Mouse (Mus musculus): ENCODE results near the gene Safb. TPM values are rescaled to one million over a fixed set of nuclear protein-coding genes. Genes with fewer than 3 reads are reported as not detected.

Safb gene
- total RNA-seq, 4 experiments from 2014 or later: 55.6 to 70.7 (median 66.7) TPM

DNA sequence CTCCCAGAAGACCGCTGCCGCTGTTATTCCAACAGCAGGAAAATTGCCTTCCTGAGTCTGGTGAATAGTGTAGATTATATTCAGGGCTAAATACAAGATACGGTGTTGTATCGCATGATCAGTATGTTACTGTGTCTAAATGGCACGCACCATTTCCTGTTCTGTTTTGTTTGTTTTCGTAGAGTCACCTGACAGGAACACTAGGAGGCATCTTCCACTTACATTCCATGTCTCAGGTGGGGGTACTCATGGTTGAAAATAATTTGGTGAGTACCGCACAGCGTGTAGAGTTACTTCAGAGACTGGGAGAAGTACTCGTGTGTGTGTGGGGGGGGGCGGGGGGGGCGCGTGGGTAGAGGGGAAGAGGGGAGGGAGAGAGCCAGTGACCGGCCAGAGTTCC lies 62.9 kb downstream of the Safb start:
- no peak for DNase-seq (ENCODE audit: low spot score)

DNA sequence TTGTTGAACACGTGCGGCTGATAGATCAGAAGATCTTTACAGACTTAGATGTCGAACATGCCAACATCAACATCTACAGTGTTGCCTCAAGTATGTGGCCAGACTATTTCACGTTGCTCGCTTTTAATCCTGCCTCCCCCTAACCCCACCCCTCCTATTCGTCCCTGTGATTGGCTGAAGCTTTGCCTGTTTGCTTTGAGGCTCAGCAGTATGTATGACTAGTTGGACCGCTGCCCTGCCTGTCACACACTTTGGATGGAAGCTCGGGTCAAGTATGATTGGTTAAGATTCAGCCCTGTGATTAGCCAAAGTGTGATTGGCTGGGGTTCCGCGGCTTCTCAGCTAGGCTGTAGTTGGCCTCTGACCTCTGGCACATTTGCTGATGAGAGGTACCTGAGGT lies 67.2 kb downstream of the Safb start:
- DNase-seq (ENCODE audit: low spot score): no peak

DNA sequence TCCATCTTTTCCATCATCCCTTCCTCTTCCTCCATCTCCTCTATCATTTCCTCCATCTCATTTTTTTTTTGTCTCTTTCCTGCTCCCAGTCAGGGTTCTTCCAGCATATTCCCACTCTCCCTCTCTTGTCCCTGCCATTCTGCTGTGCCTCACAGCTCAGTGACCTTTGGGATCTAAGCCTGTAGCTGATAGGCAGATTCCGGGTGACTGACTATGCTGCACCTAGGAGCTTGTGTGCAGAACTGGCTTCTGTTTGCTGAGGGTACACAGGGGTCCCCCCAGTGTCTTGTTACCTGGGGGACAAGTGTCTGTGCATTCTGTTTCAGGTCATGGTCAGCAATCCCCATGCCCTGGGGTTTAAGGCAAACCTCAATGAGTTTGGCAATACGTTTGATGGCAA lies 70.1 kb downstream of the Safb start:
- no peak for DNase-seq (ENCODE audit: low spot score)

DNA sequence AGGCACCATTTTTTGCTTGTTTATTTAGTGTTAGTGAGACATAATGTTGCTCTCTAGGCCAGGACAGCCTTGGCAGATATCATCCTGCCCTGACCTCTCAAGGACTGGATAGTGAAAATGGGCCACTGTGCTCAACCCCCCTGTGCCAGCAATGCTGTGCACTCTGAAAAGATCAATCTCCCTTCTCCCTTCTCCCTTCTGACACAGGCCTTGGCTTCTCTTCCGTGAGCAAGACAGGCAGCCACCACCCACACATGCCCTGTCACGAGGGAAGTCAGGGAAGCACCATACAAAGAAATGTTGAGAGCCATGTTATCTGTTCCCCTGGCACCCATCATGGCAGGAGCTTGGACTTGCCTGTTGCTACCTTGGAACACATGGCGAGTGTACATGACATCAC lies 70.7 kb downstream of the Safb start:
- DNase-seq (ENCODE audit: low spot score): no peak

Other genes starting within 250 kb of the Safb start
- gene Ptprs, start 108.3 kb upstream of the Safb start, total RNA-seq (2022): 10 to 100 TPM; 54.3 to 66.4 (median 60.0) TPM
- not detected for gene Znrf4, start 72.4 kb upstream of the Safb start, total RNA-seq (2022)
- under 1 TPM in 3 of 4 experiments, not detected in 1; 0.20 to 0.28 (median 0.22) TPM for gene Gm20219, start 30.4 kb upstream of the Safb start, total RNA-seq (2022)
- gene Safb2, start 240 bp upstream of the Safb start, total RNA-seq (2022): 10 to 100 TPM; 36.9 to 48.4 (median 41.5) TPM
- gene 2410015M20Rik, start 24.9 kb downstream of the Safb start, total RNA-seq (2022): 100 to 1,000 TPM; 313 to 386 (median 356) TPM
- gene Rpl36, start 28.6 kb downstream of the Safb start, total RNA-seq (2022): 100 to 1,000 TPM; 697 to 769 (median 735) TPM
- gene Lonp1, start 42.1 kb downstream of the Safb start, total RNA-seq (2022): 100 to 1,000 TPM; 124 to 136 (median 125) TPM
- under 1 TPM in 2 of 4 experiments, not detected in 2; 0.16 TPM for gene Catsperd, start 43.3 kb downstream of the Safb start, total RNA-seq (2022)
- gene Ranbp3, start 88.5 kb downstream of the Safb start, total RNA-seq (2022): 10 to 100 TPM; 33.8 to 39.3 (median 37.5) TPM
- gene Ndufa11, start 132.9 kb downstream of the Safb start, total RNA-seq (2022): 100 to 1,000 TPM; 804 to 980 (median 857) TPM
- gene Vmac, start 133.2 kb downstream of the Safb start, total RNA-seq (2022): 1 to 10 TPM; 3.2 to 7.1 (median 6.0) TPM
- gene Nrtn, start 172.7 kb downstream of the Safb start, total RNA-seq (2022): 10 to 100 TPM; 22.4 to 26.7 (median 24.6) TPM
- gene Dus3l, start 179.9 kb downstream of the Safb start, total RNA-seq (2022): 10 to 100 TPM; 15.6 to 18.5 (median 16.6) TPM
- gene Prr22, start 185.4 kb downstream of the Safb start, total RNA-seq (2022): under 1 TPM; 0.31 to 0.60 (median 0.43) TPM
- 1 to 10 TPM; 1.6 to 3.5 (median 2.7) TPM for gene Rfx2, start 246.2 kb downstream of the Safb start, total RNA-seq (2022)

Measured in heart, adult 8-10 months (tissue).